Mouse (Mus musculus) mouse embryonic stem cell (cell line): Measurements from ENCODE around the gene Hk2.

ENCODE experiments used
- in situ Hi-C, 2 experiments: fragments of 300-500 bp; cut with MboI; formaldehyde crosslinking; loops; 1 replicate in 1 of 2; 3 replicates in 1 of 2; pipeline ENCODE4 v1.14.3; 2019 to 2020; ENCODE audit warnings: low sequenced_read_pairs in 2 of 2, low pct_unique_long_range_greater_than_20kb in 1 of 2, mixed read lengths in 1 of 2; ENCODE audit not compliant: unreplicated experiment in 1 of 2

Hk2 gene

DNA sequence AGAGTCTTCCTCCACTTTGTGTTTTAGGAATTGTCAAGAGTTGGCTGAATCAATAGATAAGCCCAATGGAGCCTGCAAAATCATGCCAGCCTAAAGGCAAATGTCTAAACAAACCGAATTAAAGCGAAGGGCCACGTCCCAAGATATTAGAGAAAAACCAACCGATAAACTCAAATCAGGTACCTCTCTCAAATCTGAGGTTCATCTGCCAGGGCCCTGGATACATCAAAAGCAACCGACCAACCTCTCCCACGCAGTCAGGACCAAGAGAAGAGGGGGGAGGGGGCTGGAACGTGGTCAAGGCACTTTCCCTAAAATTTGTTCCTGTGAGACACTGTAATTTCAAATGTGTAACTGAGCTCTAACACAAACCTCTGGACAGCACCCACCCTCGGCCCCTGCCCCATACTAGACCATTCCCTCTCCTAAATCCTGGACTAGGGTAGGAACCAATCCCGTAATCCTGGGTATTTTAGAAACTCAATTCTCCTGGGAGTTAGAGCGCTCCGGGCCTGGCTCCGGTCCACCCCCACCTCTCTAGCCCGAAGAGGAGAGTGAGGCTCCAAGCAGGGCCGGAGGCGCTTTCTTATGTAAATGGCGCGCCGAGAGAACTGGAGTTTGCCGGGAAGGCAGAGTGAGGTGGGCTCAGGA, 1.7 kb downstream of the Hk2 start:
- in situ Hi-C loops = no loop called here

DNA sequence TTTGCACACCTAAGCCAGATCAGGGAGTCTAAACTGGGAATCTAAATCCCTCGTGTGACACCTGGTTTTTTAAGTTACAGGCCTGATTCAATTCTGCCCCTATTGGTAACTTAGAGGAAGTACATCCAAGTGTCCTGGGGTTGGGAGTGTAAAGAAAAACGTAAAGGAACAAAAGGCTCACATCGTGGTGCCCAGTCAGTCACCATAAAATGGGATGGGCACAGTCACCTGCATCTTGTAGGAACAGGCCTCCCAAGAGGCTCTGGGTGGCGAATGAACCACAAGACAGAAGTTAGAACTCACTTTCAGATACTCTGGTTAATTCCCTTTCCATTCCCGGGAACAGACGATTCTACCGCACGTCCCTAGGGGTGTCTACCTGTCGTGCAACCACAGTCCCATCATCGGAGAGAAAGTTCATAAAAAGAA, 2.3 kb downstream of the Hk2 start:
- in situ Hi-C loops = no loop called here

DNA sequence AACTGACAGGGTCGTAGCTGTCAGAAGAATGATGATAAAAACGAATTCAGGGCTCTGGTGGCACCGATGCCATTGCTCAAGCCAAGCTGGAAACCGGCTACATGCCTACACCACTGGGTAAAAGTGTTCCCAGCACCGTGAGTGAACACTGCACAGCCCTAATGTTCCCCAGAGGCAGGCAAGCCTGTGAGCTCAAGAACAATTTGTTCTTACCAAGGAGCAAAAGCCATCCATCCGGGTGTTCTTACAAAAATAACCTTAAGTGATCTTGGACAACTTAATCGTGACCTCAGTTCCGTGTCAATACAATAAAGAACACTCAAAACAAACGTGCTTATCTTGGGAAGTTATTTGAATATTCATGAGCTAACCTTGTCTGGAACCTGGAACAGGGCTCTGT, 3.2 kb downstream of the Hk2 start:
- in situ Hi-C loops = no loop called here

DNA sequence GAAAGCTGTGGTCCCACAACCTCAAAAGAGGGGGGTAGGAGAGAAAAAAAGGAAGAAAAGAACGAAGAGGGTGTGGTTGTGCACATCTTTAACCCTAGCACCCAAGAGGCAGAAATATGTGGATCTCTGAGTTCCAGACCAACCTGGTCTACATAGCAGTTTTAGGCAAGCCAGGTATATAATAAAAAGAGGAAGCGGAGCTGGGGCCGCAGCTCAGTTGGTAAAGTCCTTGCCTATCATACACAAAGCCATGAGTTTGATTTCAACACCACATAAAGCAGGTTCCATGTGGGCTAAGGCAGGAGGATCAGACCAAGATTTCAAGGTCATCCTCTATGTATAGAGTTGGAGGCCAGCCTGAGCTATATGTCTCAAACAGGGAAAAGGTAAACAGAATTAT, 4.0 kb downstream of the Hk2 start:
- in situ Hi-C loops = no loop called here

DNA sequence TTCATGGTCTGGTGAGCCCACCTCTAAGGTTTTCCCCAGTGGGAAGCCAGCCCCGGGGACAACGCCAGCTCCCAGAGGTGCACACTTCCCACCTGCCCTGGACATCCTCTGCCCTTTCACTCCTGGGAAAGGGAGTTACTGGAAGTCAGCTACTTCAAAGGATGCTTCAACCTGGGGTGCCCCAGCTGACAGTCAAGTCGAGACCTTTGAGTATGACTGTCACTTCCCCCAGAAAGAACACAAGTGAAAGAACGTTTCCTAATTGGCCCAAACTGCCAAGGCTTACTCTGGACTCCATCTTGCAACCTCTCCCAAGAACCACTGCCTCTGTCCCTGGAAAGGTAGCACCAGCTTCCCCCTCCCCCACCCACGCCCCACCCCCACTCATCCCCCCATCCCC, 4.5 kb downstream of the Hk2 start:
- in situ Hi-C loops = no loop called here

DNA sequence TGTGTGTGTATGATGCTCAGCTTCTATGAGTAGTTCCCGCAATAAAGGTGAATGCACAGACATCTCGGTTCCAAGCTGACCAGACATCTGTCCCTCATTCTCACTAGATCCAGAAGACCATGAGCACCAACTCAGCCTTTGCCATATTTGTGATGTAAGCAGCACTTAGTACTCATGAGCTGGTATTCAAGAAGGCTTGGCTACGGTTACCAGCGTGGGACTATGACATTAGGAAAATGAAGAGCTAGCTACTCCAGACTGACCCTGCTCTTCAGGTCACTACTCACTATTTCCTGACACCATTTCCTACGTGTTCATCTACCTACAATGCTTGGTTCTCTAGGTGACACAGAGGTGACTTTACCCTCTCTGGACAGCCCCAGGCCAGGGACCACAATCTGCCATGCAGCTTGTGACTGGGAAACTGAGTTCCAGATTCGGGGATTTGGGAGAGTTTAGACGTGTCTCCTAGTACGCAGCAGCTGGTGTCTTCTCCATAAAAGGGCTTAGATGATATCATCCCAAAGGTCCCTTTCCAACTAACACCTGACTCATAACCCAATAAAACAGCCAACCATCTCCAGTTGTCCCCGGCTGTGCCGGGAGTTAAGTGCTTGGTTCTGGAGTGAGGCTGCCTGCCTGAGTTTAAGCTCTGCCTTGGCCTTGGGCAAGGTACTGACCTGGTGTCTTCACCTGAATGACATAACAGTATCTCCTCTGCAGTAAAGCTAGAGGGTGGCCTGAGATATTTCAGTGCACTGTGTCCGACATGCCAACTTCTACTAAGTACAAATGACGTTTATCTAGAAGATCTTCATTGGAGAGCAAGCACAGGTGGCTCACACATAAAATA, 6.3 kb downstream of the Hk2 start:
- in situ Hi-C loops = no loop called here

DNA sequence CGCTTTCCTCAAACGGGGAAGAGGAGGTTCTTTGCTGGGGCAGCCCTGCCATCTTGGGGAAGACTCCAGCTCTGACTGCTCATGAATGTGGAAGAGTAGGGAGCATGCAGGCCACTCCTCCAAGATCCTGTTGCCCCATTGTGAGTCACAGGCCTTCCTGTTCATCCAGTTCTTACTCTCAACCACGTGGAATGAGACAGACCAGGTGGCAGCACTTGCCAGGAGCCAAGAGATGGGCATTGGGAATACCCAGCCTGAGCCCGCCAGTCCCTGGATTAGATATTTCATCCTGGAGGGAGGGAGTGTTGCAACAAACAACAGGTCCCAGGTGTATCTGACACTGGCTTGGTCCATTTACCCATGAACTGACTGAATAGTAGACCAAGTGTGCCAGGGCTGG, 7.6 kb downstream of the Hk2 start:
- in situ Hi-C loops = no loop called here

DNA sequence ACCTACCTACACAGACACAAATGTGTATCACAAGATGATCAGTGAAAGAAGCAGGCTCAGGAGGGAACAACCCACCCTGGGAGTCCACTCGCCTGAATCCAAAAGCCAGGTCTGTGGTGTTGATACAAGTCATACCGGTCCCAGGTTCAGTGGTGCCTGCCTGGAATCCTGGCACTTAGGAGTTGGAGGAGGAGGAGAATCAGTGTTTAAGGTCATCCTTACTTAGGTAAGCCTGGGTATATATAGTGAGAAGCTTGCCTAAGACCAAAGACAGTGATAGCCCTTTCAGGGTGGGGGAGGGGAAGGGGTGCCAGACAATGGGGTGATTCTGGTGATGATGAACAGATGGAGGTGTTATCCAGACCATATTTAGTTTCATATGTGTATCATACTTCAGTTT, 9.0 kb downstream of the Hk2 start:
- in situ Hi-C loops = no loop called here

DNA sequence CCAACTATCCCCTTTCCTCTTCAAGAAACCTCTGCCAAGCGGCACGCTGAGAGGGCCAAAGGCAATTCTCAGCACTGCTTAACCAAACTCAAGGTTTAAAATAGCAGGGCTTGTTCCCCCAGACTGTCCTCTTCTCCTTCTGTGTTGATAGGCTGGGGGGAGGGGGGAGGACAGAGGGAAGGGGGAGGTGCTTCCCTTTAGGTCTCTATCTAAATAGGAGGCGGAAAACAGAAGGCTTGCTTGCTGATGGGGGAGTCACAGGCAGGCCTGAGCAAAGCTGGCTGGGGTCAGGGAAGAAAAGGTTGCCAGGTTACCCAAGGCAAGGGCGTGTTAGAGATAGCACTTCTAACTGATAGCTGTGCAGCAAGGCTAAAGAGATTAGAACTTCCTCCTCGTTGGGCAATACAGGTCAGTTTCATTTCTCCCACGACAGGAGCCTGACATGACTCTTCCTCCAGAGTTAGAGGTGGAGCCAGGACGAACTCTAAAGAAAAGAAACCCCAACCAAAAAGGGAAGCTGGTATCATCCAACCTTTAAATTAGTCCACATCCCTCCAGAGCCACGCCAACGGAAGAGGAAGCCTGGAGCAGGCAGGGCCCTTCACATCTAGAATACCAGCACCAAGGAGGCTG, 10.3 kb downstream of the Hk2 start:
- in situ Hi-C loops = no loop called here

DNA sequence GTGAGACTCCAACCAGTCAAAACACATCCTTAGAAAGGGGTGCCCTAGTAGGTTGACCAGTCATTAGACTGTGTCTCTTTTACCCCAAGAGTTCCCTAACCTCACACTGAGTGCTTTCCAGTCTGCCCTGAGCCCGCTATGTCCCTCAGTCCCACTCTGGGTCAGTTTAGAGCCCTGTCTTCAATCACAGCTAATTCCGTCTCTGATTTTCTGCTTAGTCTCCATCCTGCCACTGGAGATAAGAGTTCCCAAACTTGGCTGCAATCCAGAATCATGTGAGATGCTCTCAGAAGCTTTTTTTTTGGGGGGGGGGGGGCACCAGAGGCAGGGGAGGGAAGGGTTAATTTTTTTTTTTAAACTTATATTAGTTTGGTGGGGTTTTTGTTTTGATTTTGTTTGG, 11.5 kb downstream of the Hk2 start:
- in situ Hi-C loops = no loop called here

DNA sequence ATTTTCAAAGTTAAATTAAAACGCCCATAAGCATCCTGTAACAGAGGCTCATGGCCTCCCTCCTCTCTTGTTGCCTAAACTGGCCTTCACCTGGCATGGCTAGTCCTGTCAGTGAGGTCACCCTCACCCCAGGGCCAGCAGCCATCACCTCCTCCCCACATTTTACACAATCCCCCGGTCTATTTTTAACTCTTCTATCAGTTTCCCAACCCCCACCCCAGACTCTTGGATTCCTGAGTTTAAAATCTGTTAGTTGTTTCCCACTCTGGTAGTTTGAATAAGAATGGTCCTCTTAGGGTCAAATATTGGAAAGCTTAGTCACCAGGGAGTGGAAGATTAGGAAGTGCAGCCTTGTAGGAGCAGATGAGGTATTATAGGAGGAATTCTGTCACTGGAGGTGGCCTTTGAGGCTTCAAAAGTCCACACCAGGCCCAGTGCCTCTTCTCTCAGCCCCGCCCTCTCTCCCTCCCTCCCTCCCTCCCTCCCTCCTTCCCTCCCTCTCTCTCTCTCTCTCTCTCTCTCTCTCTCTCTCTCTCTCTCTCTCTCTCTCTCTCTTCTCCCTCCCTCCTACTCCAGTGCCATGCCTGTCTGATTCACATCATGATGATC, 13.4 kb downstream of the Hk2 start:
- in situ Hi-C loops = no loop called here

DNA sequence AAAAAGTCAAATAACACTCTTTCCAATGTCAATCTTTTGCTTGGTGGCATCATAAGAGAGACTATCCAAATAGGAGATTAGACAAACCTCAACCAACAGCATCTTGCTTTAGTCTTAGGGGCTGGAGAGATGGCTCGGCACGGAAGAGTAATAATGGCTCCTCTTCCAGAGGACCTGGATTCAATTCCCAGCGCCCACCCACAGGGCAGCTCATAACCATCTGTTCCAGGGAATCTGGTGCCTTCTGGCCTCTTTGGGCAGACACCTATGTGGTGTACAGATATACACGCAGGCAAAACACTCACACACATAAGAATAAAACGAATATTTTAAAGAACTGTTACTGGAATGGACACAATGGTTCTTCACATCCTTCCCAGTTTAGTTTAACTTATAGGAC, 15.0 kb downstream of the Hk2 start:
- in situ Hi-C loops = no loop called here

DNA sequence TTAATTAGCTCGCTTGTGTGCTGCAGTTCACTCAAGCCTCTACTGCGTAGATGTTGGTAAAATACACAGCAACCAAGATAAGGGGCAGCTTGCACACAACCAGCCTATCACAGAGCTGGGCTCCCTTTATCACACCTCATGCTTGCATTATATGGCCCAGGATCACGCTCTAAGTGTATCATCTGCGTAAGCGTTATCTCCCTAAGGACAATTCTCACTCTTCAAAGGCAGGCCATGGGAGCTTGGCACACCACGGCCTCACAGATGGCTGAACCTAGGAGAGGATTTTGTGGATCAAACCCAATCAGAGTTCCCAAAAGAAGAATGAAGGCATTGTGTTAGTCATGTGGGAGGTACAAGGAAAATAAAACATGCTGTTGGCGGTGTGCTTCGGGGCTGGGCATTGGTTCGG, 17.4 kb downstream of the Hk2 start:
- in situ Hi-C loops = no loop called here

DNA sequence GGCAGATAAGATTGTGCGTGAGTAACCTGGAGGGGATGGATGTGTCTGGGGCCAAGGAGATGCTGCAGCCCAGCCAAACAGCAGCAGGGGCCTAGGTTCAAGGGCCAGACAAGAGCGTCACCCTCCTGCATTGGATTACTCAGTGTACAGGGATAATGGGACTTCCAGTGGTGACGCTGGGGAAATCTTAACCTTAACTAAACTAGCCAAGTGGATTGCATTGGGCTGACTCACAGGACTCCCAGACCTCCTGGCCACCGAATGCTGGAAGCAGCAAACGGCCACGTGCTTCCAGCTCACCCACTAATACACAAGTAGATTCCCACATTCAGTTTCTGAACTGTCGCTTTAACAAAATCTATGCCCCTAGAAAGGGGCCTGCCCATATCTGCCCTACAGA, 18.0 kb downstream of the Hk2 start:
- in situ Hi-C loops = no loop called here

DNA sequence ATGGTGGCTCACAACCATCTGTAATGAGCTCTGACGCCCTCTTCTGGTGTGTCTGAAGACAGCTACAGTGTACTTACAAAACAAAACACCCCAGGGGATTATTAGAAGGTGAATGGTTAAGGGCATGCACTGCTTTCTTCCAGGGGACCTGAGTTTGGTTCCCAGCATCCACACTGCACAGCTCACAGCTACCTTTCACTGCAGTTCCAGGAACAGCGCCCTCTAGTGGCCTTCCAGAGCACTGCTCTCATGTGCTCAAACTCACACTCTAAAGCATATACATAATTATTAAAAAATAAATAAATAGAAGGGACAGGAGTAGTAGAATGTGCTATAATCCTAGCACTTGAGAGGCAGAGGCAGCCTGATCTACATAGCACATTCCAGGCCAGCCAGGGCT, 18.9 kb downstream of the Hk2 start:
- in situ Hi-C loops = no loop called here

DNA sequence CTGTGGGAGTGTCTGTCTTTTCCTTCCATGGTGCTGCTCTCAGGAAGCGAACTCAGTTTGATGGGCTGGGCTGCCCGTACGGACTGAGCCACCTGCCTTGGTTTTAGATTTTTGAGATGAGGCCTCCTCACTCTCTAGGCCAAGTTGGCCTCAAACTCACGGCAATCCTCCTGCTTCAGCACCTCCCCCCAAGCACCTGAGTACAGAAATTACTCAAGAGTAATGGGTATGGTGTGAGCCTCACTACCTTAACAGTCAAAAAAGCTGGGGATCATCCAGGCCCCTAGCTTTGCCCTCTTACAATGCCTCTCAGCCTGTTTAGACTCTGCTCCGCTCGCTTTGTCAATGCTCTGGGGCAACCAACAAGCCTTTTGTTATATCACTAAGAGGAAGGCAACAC, 19.5 kb downstream of the Hk2 start:
- in situ Hi-C loops = no loop called here

DNA sequence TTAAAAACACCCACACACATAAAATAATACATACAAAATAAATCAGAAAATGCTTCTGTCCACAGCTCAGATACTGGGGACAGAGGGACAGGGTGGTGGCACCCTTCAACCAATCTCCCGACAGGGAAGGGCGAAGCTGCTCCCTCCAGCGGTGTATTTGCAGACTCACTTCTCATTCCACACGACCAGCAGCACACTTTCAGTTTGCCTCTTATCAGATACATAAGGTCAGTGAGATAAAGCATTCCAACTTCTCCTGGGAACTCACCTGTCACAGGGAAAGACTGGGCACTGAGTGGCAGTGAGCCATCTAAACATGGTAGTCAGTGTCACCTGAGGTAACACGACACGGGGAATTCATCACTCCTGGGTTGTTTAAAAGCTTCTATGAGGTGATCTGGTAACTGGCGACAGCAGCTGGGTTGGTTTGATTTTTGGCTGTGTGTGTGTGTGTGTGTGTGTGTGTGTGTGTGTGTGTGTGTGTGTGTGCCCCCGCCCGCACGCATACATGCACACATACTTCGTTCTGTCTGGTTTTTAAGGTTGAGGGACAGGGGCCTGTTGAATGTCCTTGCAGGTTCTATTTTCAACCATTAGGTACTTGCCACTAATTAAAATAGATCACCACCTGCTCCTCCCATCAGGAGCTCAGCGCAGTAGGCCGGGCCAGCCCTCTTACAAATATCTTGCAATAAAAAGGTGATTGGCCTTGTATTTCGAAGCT, 20.5 kb downstream of the Hk2 start:
- in situ Hi-C loops = no loop called here

DNA sequence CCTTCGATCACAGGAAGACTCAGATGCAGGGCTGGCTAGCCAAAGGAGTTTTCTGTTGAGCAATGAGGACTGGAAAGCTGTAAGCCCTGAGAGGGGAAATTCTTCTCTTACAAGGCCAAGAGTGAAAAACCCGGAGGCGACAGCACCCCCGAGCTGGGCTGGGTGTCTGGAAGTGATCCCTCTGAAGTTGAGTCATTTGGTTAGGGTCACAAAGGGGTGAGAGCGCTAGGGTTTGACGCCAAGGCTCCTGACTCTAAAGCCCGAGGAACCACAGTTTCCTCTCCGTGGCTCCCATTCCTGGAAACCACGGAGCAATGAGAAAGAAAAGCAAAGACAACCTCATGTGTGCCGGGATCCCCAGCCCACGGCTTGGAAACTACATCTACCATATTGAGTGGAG, 21.2 kb downstream of the Hk2 start:
- in situ Hi-C loops = no loop called here

DNA sequence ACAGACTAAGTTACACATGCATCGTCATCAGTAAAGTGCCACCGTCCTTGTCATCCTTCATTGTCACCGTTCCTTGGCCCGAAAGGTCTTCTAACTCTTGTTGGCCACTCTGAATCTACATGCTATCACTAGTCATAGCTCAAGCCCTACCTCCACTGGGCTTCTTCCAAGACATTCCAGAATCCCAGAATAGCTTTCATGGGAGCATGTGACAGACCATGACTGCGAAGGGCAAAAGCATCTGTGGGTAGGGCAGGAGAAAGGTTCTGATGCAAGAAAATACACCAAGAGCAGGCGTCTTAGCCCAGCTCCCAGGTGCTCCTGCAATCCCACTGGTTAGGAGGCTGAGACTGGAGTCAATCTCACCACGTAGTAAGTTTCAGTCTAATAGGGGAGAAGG, 22.5 kb downstream of the Hk2 start:
- in situ Hi-C loops = no loop called here
